In genomic region chr1:165697701-165698100, GRCm38 (mm10) we compare ENCODE assay signal across 18 mouse cellular contexts. TPM values are rescaled to one million over a fixed set of nuclear protein-coding genes. Genes with fewer than 3 reads are reported as not detected.
DNase-seq lines count a peak whose midpoint lies in the region; ATAC-seq and TF ChIP-seq lines count a peak whose summit lies in the region.
"Had no signal": no experiment of that assay in that cellular context is flagged by ENCODE, and none has a peak within 500 bp of the region (broad histone marks: within the 10 kb centered on the region; RNA-seq: fewer than 3 reads in every experiment).

No protein-coding gene starts in this region.

- DNase-seq in heart, adult 11 months: peak; percentile 91
- DNase-seq in heart, postnatal 14 days: no peak
- no peak for DNase-seq in spleen, adult 2 months (ENCODE audit: low read depth in 1 of 2, low spot score in 2 of 2)
- DNase-seq in spleen, postnatal 36 days (ENCODE audit: low spot score in 2 of 2): no peak
- peak; percentile 26 to 35 for DNase-seq in heart, postnatal 10 days
- DNase-seq in adrenal gland, adult 8-10 months: no peak
- no peak for DNase-seq in right cerebral cortex, postnatal 36 days (ENCODE audit: low spot score in 2 of 2)
- DNase-seq: adrenal gland, postnatal 10 days; cerebellum, adult 8-10 months; kidney, adult 9 months; liver, embryonic 13.5 days; right cerebral cortex, adult 18-20 months; thymus, postnatal 25 days had no signal

- 37% methylated on average over 8 of the region's 8 CpGs for WGBS in spleen, adult 2 months
- WGBS in midbrain, embryonic 16.5 days: 84% methylated on average over 8 of the region's 8 CpGs

- peak overlapping the region; percentile 44 for H3K27ac ChIP-seq in spleen, adult 2 months (ENCODE audit: insufficient read depth, low read length)
- H3K27ac ChIP-seq in midbrain, embryonic 16.5 days (ENCODE audit: low read length): no peak overlapping the region
- H3K27ac ChIP-seq: embryonic facial prominence, embryonic 12.5 days; forebrain, embryonic 15.5 days; hindbrain, postnatal 0 days; layer of hippocampus, adult 2 months; liver, embryonic 13.5 days had no signal

- H3K9me3 ChIP-seq in midbrain, embryonic 16.5 days (replicated peaks; ENCODE audit: control insufficient read depth, low read length, poor library complexity, severe bottlenecking): no peaks in the 10 kb centered on the region
- H3K9me3 ChIP-seq: embryonic facial prominence, embryonic 12.5 days; forebrain, embryonic 15.5 days; liver, embryonic 13.5 days had no signal

- H3K36me3 ChIP-seq in spleen, adult 2 months (ENCODE audit: control insufficient read depth, insufficient read depth, low read length): peaks cover 24% of the 10 kb centered on the region
- H3K36me3 ChIP-seq in midbrain, embryonic 16.5 days (ENCODE audit: control insufficient read depth, insufficient read depth, low read length): no peaks in the 10 kb centered on the region
- H3K36me3 ChIP-seq: embryonic facial prominence, embryonic 12.5 days; forebrain, embryonic 15.5 days; liver, embryonic 13.5 days had no signal

- H3K9ac ChIP-seq in midbrain, embryonic 16.5 days (ENCODE audit: low read depth, low read length): no peak overlapping the region
- H3K9ac ChIP-seq: embryonic facial prominence, embryonic 12.5 days; forebrain, embryonic 15.5 days; liver, embryonic 13.5 days had no signal

- intact Hi-C loops in heart, postnatal 14 days (cut with DNase I): no loop called here
- intact Hi-C loops in heart, postnatal 10 days (cut with DNase I): no loop called here

- H3K4me3 ChIP-seq in spleen, adult 2 months (ENCODE audit: extremely low read depth, insufficient read depth, insufficient read length): no peak overlapping the region
- no peak overlapping the region for H3K4me3 ChIP-seq in midbrain, embryonic 16.5 days (ENCODE audit: low read depth, low read length)
- H3K4me3 ChIP-seq: embryonic facial prominence, embryonic 12.5 days; forebrain, embryonic 15.5 days; layer of hippocampus, adult 2 months; liver, embryonic 13.5 days had no signal

- no peak overlapping the region for H3K4me2 ChIP-seq in midbrain, embryonic 16.5 days (ENCODE audit: low read length)
- H3K4me2 ChIP-seq: embryonic facial prominence, embryonic 12.5 days; forebrain, embryonic 15.5 days; liver, embryonic 13.5 days had no signal

- peaks cover 41% of the 10 kb centered on the region; the same call in 1 of the 2 replicates for H3K4me1 ChIP-seq in spleen, adult 2 months (ENCODE audit: control insufficient read depth, insufficient read depth, insufficient read length)
- H3K4me1 ChIP-seq in midbrain, embryonic 16.5 days (ENCODE audit: control insufficient read depth, insufficient read depth, low read length): peaks cover 4% of the 10 kb centered on the region; the same call in 1 of the 2 replicates

- TF ChIP-seq CTCF in spleen, adult 2 months (IDR thresholded peaks at IDR 0.05; ENCODE audit: extremely low read depth, insufficient read depth, insufficient read length, insufficient replicate concordance): no peak

- TF ChIP-seq POLR2A in spleen, adult 2 months (IDR thresholded peaks at IDR 0.05; ENCODE audit: low read depth, low read length): no peak

- ATAC-seq in midbrain, embryonic 16.5 days: no peak
- ATAC-seq: forebrain, embryonic 15.5 days; hindbrain, postnatal 0 days had no signal

- no peaks in the 10 kb centered on the region for H3K27me3 ChIP-seq in spleen, adult 2 months (ENCODE audit: control insufficient read depth, insufficient read depth, low read length)
- H3K27me3 ChIP-seq in midbrain, embryonic 16.5 days (ENCODE audit: control insufficient read depth, insufficient read depth, low read depth, low read length): no peaks in the 10 kb centered on the region
- H3K27me3 ChIP-seq: embryonic facial prominence, embryonic 12.5 days; forebrain, embryonic 15.5 days had no signal

RNA-seq across cellular contexts. Expression of gene Rcsd1, which starts 11.9 kb away (rescaled TPM):
- total RNA-seq in heart, postnatal 14 days (2021): 100 to 1,000 TPM; 103 to 109 TPM
- 68.3 and 73.9 TPM in 2 replicates for polyA plus RNA-seq in spleen, adult 2 months (2012; rRNA removed)
- total RNA-seq in heart, postnatal 10 days (2021): 100 to 1,000 TPM; 112 to 114 TPM
- total RNA-seq in adrenal gland, adult 8-10 months (2022): 10 to 100 TPM; 15.2 to 23.8 (median 18.2) TPM
- 7.8 and 7.9 TPM in 2 replicates for polyA plus RNA-seq in midbrain, embryonic 16.5 days (2015; fragmentation: Nextera tagmentation; extraction: Ambion mirVana)

Comparison
In these comparisons a context has a peak if more than half of its experiments do, and no peak if none do; other contexts are left out.
1. DNase-seq: peak in heart, adult 11 months (single experiment) and heart, postnatal 10 days (2 of 2); none in heart, postnatal 14 days (0 of 2), spleen, adult 2 months (0 of 2), spleen, postnatal 36 days (0 of 2), adrenal gland, adult 8-10 months (single experiment) and right cerebral cortex, postnatal 36 days (0 of 2).
2. RNA of gene Rcsd1, which starts 11.9 kb away (total RNA-seq): 112 to 114 TPM in heart, postnatal 10 days and 103 to 109 TPM in heart, postnatal 14 days; 15.2 to 23.8 TPM in adrenal gland, adult 8-10 months; every median in the first group is over 4 times any median in the second.